Mouse (Mus musculus) cortical plate, adult 2 months (tissue): ENCODE data around the gene Pip4k2c.

Experiments
- CTCF ChIP-seq: fragments of 200-500 bp; IDR thresholded peaks from 2 replicates; pipeline ENCODE4 v1.5.1; 2011; ENCODE audit warnings: mild to moderate bottlenecking, control low read depth, low read length; ENCODE audit not compliant: insufficient read depth; ENCODE audit errors: extremely low read depth
- POLR2A ChIP-seq: fragments of 200-500 bp; IDR thresholded peaks from 2 replicates; pipeline ENCODE4 v1.6.1; 2011; ENCODE audit warnings: mild to moderate bottlenecking, low read length, control low read depth; ENCODE audit not compliant: insufficient read depth; ENCODE audit errors: extremely low read depth

- no peak for TF ChIP-seq POLR2A
- TF ChIP-seq CTCF, result no peak
These were observed 5.1 kb upstream of the Pip4k2c start for GRCm38 (mm10) chr10:127216456-127216855.
